Mouse (Mus musculus) fat pad, adult 2 months (tissue): ENCODE measurements around the gene Ppp4r3b.

Experiments
- DNase-seq: peaks from one replicate; pipeline ENCODE4 v3.0.0-alpha.2; 2011; ENCODE audit warnings: low read depth, low spot score; ENCODE audit errors: extremely low read depth

Ppp4r3b gene

DNA sequence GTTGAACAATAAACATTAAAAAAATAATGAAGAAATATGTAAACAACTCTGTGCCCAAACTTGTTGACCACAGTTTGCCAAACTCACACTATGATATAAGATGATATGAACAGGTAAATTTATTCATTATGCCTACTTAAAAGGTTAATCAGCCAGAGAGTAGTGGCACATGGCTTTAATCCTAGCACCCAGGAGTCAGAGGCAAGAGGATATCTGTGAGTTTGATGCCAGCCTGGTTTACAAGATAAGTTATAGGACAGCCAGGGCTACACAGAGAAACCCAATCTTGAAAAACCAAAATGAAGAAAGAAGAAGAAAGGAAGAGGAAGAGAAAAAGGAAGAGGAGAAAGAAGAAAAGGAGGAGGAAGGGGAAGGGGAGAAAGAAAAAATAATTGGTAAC is 64.7 kb downstream of the Ppp4r3b start:
- no peak for DNase-seq

DNA sequence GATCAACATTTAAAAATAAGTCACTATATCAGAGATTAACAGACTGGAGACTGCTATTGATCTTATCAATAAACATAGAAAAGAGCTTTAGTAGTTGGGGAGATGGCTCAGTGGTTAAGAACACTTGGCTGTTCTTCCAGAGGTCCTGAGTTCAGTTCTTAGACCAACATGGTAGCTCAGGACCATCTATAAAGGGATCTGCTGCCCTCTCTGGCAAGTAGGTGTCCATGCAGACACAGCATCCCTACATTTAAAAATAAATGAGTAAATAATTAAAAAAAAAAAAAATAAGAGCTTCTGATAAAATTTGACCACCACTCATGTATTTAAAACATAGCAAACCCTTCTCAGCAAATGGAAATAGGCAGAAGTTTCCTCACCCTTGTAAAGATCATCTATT is 65.4 kb downstream of the Ppp4r3b start:
- no peak for DNase-seq

- no peak for DNase-seq
Observed at GRCm38 (mm10) chr11:29238551-29238950, 65.9 kb downstream of the Ppp4r3b start.

- no peak for DNase-seq
Observed at GRCm38 (mm10) chr11:29239353-29239752, 66.7 kb downstream of the Ppp4r3b start.

DNA sequence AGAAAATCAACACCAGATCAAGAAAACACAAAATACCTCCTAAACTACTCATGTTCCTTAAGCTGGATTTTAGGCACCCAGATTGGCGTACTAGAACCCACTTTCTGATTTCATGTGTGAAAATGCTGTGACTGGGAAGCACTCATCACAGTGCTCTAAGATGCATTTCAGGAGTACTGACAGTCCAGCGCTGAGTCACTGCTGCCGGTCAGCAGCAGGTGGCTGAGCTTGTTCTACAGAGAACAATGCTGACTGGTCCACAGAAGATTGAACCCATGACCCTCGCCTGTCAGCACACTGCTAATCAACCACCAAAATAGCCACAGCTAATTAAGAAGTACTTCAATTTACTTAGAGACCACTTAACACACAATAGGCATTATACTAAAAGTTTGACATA is 69.3 kb downstream of the Ppp4r3b start:
- no peak for DNase-seq

- no peak for DNase-seq
Observed at GRCm38 (mm10) chr11:29245988-29246387, 73.3 kb downstream of the Ppp4r3b start.

DNA sequence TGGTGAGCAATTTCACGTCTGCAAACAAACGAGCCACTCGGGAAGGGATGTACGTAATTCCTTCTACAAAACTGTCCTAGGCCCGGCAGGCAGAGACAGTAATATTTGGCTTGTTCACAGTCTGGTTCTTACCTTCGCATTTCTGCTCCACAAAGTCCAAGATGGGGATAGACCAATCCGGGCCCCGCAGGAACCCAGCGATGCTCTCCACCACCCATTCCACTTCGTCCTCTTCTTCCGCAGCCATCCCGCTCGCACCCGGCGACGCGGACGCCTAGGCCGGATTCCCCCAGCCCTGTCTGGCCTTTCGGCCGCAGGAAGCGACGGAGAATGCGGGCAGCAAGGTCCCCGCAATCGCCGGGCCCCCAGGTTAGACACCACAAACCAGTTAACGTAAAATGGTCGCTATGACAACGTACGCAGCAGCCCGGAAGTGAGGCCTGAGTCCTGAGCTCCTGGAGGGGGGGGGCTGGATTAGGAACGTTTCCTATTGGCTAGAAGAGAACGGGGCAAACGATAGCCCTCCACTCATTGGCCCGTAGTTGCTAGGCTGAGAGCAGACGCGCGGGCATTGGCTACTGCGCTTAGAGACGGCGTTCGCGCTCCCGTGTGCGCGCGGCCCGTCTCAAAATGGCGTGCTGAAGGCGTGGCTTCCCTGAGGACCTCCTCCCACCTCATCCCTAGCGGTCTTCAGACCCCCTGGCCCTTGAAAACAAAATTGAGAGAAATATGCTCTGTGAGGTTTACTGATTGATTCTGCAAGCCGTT is 74.4 kb downstream of the Ppp4r3b start, which contains the start of gene Cfap36:
Gene Cfap36, minus strand, starts transcription at position 527 of the 768 bp plus-strand sequence.
- peak; percentile 59 for DNase-seq

DNA sequence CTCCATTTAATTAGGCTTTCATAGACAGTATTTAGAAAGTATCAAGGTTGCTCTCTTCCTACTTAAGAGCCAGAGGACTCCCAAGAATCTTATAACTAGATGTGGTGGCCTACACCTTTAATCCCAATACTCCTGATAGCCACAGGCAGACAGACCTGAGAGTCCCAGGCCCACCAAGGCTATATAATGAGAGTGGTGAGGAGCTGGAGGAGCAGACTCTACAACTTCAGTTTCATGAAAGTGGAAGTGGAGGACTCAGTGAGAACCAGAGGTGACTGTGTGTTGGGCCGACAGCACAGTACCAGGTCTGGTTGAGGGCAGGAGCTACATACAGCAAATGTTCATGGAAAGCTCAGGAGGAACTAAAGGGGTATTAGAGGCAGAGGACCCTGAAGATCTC is 75.0 kb downstream of the Ppp4r3b start:
- DNase-seq: no peak

DNA sequence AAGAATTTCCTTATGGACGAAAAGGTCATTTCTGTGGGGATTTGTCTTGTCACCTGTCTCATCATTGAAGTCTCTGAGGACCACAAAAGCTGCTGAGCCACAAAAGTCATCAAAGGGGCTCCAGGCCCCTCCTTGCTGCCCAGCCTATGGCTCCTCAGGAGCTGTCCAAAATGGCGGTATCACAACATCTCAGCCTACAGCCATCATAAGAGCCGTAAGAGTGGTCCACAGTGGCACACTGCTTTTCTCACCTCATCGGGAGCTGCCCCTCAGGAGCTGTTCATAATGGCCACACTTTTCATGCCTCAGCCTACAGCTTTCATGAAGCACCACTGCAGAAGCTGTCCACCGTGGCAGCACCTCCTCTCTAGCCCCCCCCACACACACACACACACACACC is 75.7 kb downstream of the Ppp4r3b start:
- DNase-seq: no peak

DNA sequence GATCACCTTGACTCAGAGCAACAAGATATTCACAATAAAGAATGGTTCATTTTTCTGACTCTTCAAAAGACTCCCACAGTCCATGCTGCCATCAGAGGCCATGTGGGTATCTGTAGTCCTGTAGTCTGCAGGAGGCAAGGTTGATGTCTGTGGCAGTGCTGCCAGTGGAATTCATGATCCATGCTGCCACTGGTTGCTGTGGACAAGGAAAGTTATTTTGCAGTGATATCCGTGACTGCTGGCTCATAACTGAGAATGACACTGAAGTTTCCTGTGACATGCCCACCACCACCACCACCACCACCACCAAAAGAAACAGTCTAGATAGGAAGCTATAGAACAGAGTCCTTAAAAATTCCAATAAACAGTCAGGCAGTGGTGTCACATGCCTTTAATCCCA is 82.0 kb downstream of the Ppp4r3b start:
- DNase-seq: no peak

- no peak for DNase-seq
Observed at GRCm38 (mm10) chr11:29267824-29268223, 95.1 kb downstream of the Ppp4r3b start.
